Mouse (Mus musculus) stomach, postnatal 0 days (tissue): ENCODE results near the gene Gnai2.

Experiments
- CTCF ChIP-seq: IDR thresholded peaks from 2 replicates; pipeline ENCODE4 v1.5.1; 2016; ENCODE audit warnings: antibody characterized with exemption, low read depth, mild to moderate bottlenecking, moderate library complexity
- EP300 ChIP-seq: optimal IDR thresholded peaks from 2 replicates; pipeline ENCODE3; 2016; ENCODE audit warnings: antibody characterized with exemption

DNA sequence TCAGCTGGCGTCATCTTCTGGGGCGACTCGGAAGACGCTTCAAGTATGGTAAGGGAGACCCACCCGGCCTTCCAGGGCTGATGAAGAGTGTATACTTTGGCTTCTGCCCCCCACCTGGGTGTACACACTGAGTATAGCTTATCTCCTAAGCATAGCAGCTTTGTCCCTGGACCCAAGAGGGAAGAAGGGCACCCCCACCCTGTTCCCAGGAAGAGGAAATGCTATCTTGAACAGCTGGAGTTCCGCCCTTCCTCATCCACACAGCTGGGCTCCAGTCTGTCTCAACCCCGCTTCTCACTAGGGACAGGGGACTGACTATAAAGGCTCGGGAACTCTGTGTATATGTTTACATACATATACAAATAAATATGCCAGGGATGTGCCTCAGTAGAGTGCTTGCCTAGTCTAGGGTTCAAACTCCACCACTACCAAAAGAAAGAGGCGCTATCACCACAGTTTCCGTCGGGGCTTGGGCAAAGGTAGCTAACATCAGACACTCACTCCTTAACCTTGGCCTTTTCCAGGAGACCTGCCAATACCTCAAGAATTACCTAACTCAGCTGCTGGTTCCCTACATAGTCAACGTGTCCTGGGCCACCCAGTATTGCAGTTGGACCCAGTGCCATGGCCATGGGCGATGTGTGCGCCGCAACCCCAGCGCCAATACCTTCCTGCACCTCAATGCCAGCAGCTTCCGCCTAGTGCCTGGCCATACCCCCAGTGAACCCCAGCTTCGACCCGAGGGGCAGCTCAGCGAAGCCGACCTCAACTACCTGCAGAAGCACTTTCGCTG is 63.4 kb downstream of the Gnai2 start:
- TF ChIP-seq CTCF (no peak), EP300 (no peak)
